Mouse (Mus musculus) embryo, embryonic 10 days (tissue): ENCODE measurements around the gene Slc45a2.

Experiments used
- DNase-seq: peaks from one replicate; pipeline ENCODE4 v3.0.0-alpha.2; 2015; ENCODE audit warnings: low spot score

The Slc45a2 gene

GRCm38 (mm10) chr15:11066299-11066698 lies 65.8 kb downstream of the Slc45a2 start:
- DNase-seq: peak; percentile 51

GRCm38 (mm10) chr15:11067891-11068290 lies 67.4 kb downstream of the Slc45a2 start:
- DNase-seq: no peak

GRCm38 (mm10) chr15:11075726-11076361 lies 75.3 kb downstream of the Slc45a2 start:
- DNase-seq: no peak
